Mouse (Mus musculus) naive thymus-derived CD4-positive, alpha-beta T cell, adult 2 months (primary cell): ENCODE measurements around the gene Igsf23.
"Not testable (repeated sequence)": the region's sequence is repeated elsewhere in the genome, so short reads cannot be mapped to it uniquely, and the experiment has no call there.

Experiments used
- DNase-seq: peaks from one replicate; pipeline ENCODE4 v3.0.0-alpha.2; 2011; ENCODE audit warnings: low read depth

Gene Igsf23

DNA sequence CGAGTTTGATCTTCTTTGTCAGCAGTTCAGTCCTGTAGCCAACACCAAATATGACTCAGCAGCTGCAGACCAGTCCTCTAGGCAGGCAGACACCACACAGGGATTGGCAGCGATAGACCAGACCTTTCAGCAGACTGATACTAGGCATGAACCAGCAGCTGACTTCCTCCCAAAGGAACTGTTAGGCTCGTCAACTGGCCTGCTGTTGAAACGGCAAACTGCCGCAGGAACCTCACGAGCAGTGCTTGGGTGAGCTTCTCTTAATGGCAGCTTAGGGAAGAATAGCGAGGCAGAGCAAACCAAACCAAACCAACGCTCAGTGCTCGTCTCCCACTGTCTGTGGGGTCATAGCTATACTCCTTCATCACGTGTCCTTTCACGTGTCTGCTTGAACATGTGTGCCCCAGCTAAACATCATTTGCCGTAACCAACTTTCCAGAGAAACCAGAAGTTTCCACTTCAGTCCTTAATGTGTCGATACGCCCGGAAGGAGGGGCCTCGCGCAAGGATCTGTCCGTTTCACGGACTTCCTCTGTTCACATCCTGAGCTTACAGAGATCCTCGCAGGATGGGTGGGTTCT, 15.3 kb downstream of the Igsf23 start:
- peak; percentile 78 for DNase-seq

DNA sequence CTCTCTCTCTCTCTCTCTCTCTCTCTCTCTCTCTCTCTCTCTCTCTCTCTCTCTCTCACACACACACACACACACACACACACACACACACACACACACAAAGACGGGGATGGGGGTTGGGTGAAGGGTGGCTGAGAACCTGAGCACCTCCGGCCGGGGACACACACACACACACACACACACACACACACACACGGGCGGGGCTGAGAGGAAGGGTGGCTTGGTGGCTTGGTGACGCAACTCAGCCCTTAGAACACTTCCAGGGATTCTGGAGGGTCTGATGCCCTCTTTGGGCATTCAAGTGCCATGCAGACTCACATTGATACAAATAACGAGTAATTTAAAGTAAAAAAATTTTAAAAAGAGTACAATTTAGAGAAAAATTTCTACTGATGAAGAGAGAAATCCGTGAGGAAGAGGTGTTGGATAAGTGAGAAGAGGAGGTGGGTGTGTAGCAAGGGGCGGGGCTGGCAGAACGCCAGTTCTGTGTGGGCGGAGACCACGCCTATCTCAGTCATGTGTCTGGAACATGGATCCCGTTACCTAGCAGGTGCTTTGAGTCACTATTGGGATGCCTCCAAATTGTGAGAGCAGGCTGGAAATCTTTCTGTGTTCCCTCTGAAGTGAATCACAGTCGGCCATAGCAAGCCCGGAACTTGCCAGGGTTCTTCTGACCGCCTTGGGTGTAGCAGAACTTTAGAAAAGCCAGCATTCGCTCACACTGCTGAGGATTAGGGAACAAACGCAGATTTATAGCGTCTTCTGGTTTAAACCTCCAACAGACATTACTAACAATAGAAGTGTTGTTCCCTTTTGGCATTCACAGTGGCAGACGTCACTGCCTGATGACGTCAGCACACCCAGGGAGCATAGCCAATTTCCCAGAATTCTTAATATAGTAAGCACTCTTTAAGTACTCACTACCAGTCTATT, 17.4 kb downstream of the Igsf23 start:
- peak; percentile 92 for DNase-seq

DNA sequence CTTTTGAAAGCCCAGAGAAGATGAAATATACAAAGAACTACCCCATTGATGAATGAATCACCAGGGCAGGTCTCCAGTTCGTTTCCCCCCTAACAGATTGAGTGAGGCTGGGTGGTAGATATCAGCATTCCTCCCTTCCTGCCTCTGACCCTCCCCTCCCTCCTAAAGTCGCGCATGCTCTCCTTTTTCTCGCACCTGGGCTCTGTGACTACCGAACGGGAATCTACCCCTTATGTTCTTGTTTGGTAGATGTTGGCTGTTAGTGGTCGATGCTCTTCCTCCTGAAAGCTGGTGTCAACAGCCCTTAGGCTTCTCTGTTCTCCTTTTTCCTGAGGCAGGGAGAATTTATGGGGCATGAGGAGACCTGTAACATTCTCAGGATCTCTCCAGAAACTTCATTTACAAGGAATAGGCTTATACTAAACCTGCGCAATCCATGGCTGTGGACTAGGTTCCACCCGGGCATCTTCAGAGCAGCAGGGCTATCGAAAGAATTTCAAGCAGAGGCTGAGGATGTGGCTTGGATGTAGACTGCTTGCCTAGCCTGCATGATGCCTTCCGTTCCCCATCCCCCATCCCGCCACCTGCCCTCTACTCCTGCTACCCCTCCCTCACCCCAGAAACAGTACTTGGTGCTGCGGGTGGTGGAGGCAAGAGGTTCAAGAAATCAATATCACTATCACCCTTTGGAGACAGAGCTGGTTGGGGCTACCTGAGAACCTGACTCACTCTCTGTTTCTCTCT, 18.3 kb downstream of the Igsf23 start:
- DNase-seq, result peak; percentile 92

DNA sequence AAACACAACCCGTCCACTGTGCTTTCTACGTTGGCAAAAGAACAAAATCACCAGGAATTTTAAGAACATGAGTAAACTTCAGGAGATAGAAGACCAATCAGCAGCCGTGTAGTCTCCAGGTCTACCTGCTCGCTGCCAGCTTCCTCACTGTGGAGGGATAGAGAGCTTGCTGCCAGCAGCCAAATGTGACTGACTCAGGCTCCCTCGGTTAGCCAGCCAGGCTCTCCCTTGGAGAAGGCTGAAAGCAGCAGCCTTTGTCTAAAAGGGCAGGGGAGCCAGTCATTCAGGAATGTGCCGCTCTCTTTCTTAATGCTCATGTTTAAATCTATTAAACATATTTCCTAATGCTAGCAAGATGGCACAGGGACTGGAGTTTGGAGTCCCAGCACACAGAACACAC, 20.1 kb downstream of the Igsf23 start:
- not testable (repeated sequence) for DNase-seq

DNA sequence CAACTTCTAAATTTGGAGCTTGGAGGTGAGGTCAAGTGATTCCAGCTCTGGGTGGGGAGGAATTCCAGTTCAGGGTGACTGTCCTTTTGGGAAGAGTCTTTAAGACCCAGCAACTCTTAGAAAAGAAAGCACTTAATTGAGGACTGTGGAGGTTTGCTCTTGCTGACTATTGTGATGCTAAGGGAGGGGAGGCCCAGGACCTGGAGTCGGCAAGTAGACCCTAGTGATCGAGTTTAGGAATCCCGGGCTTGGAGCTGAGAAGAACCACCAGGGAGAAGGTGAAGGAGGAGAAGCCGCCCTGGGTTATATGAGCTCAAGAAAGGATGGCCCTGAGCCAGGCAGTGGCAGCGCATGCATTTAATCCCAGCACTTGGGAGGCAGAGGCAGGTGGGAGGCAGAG, 22.1 kb downstream of the Igsf23 start:
- no peak for DNase-seq

DNA sequence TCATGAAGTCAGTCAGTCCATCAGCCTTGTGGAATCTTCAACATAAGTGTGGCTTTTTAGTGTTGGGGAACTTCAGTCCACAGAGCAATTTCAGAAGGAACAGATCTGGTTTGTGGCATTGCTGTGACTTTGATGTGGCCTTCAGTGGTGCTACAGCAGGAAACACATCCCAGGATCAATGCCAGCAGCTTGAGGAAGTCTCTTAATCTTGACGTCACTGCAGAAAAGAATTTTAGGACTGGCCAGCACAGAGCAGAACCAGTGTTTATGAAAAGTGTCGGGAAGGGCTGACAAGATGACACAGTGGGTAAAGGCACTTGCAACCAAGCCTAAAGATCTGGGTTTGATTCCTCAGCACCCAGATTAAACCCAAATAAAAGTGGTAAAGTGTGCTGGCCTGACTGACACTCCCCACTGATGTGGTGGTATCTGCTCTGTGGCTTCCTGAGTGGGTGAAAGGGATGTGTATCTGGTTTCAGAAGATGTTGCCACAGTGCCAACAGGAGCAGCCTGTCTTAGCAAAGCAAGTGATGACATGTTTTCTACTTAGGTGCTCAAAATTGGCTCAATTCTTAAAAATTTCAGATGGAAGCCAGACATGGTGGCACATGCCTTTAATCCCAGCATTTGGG, 23.6 kb downstream of the Igsf23 start:
- peak; percentile 75 for DNase-seq

DNA sequence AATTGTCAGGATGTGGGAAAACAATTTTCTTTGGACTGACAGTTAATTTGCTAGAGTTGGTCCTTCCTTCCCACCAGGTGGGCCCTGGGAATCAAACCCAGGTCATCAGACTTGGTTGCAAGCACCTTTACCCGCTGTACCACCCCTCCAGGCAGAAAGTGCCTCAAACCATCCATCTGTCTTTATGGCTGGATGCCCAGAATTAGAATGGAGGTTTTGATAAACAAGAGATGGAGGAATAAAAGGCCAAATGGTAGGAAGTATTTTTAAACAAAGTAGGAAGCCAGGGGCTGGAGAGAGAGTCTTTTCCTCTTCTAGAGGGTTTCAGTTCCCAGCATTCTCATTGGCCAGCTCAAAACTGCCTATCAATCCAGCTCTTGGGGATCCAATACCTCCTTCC, 25.2 kb downstream of the Igsf23 start:
- DNase-seq, result no peak

DNA sequence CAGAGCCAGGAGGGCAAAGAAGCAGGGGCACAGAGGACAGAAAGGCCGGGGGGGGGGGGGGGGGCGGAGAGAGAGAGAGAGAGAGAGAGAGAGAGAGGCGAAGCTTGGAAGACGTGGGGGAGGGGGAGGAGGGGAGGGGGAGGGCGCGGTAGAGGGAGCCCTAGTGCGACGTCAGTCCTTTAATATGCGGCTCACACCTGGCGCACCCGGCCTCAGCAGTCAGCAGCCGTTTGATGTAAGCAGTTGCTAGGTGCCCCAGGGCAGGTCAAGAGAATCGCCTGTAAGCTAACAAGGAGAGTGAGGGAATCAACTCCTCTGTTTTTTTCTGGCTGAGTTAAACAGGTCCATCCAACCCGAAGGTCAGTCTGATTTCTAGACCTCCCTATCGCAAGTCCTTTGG, 26.8 kb downstream of the Igsf23 start:
- DNase-seq, result peak; percentile 68

DNA sequence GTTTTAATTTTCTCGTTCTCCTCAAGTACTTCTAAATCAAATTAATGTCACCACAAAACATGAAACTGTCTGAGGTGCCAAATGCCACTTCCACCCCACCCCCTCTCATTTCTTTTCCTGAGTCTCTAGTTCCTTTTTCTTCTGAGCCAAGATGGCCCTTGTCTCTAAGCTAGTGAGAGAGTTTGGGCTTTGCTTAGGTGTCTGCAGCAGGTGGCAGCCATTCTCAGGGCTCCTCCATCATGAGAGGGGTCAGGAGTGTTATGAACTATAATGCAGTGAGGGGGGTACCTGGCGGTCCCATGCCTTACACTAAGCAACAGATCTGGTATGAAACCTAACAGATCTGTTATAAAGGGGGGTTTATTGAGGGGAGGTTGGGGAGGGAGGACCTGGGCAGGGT, 27.2 kb downstream of the Igsf23 start:
- DNase-seq, result peak; percentile 48

DNA sequence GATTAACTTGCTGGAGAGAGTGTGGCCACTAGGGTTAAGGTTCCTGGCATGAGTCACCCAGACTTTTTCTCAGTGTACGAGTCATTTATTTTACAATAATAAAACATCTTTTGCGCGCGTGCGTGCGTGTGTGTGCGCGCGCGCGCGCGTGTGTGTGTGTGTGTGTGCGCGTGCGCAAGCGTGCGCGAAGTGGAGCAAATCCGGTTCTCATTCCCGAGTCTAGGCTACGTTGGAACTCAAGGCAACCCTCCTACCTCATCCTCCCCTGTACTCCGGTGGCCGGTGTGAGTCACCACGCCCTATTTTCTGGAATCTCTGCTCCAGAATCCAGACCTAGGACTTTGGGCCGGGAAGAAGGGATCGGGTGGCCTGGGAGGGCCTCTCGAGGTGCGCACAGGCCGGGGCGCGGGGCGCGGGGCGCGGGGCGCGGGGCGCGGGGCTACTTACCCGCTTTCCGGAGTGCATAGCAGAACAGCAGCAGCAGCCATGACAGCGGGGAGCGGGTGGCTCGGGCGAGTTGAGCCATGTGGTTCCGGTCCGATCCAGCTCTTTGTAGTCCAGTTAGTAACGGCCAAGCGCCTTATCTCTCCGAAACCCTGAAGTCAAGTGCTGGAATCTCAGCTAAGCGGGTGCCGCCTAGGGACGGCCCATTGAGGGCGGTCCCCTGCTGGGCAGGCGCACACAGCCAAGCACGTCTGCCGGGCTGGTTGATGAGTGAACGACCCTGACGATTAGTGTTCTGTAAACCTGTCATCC, 29.9 kb downstream of the Igsf23 start, which contains the start of gene Pvr:
Pvr (minus strand) TSS at position 655 of the 756 bp plus-strand sequence.
- DNase-seq, result peak; percentile 82

DNA sequence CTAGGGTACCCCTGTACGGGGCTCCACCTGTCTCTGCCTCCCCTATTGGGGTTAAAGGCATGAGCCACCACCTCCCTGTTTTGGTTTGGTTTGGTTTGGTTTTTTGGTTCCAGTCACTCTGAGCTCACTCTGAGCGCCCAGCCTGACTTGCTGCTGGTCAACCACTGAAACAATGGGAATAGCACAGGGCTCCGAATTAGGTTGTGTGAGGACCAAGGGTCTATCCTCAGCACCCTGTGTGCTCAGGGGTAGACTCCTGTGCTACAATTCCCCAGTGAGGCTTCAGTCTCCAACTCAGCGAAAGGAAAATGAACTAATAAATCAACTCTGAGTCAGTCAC, 30.4 kb downstream of the Igsf23 start:
- DNase-seq, result no peak

DNA sequence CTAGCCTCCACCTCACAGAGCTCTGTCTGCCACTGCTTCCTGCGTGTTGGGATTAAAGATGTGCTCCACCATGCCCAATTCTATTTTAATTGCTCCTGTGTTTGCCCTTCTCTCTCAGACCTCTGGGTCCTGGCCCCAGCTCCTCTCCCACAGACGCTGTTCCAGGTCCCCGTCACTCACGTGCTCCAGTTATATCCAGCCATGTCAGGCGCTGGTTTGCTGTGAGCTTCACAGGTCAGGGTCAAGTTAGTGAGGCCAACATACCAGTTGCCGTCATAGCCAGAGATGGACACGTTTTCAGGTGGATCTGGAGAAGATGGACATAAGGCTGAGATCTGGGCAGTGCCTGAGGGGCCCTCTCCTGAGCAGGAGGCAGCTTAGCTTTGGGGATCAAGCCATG, 36.0 kb downstream of the Igsf23 start:
- DNase-seq, result peak; percentile 8

DNA sequence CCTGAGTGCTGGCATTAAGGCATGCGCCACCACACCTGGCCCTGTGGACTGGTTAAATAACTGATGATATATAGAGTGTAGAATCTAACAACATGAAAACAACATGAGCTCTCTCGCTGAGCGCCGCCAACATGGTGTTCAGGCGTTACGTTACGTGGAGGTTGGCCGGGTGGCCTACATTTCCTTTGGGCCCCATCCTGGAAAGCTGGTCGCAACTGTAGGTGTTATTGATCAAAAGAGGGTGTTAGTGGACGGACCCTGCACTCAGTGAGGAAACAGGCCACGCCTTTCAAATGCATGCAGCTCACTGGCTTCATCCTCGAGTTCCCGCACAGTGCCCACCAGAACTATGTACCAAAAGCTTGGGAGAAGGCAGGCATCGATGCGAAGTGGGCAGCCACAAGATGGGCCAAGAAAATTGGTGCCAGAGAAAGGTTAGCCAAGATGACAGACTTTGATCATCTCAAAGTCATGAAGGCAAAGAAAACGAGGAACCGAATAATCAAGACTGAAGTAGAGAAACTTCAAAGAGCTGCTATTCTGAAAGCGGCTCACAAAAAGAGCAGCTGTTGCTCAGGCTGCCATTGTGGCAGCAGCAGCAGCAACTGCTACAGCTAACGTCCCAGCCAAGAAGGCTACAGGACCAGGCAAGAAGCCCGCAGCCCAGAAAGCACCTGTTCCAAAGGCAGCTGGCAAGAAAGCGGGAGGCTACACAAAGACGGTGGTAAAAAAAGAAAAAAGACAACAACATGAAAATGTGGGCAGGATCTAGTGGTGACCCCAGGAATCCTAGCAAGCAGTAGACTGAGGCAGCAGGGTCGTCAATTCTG, 38.6 kb downstream of the Igsf23 start:
- no peak for DNase-seq

DNA sequence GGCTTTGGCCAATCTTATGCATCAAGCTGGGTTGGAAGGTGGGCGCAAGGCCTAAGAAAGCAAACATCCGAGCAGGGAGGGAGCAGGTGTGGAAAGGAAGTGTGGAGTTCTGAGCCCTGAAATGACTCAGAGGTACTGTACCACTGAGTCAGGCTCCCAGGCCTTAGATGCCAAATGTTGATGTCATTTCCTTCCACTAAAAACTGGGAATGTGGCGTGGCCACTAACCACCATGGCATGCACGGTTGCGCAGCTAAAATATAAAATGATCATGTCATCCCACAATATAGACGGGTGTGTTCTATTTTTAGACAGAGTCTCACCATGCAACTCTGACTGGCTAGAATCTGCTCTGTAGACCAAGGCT, 39.3 kb downstream of the Igsf23 start:
- DNase-seq, result no peak

DNA sequence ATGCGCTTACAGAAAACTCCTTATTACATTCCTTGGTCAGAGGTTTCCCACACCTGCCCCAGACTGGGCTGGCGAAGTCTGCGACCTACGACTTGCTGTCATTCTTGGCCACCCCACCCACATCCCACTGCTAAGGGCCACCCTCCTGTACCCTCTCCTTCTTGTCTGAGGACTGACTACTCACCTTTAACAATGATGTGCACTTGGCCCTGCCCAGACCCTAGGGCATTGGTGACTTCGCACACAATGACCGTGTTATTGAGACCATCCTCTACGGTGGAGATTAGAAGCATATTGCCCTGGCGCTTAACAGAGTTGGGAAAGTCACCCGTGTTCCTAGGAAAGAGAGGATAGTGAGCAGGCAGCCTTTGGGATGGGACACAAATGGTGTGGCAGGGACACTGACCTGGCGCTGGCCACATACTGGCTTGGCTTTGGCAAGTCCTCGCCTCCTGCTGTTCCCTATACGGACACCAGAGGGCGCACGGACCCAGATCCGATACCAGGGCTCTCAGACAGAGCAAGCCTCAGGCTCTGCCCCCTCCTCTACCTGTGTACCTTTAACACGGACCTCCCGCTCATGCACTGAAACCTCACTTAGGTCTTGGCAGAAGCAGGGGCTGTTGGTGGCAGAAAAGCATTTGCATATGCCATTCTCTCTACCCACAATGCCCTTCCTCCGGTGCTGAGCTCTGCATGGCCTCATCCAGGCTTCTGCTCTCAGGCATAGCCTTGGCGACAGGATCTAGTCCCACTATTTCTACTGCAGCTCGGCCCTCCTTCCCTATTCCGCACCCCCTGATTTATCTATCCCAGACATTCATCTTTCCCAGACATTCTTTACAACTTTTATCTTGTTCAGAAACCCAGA, 39.9 kb downstream of the Igsf23 start:
- peak; percentile 90 for DNase-seq

DNA sequence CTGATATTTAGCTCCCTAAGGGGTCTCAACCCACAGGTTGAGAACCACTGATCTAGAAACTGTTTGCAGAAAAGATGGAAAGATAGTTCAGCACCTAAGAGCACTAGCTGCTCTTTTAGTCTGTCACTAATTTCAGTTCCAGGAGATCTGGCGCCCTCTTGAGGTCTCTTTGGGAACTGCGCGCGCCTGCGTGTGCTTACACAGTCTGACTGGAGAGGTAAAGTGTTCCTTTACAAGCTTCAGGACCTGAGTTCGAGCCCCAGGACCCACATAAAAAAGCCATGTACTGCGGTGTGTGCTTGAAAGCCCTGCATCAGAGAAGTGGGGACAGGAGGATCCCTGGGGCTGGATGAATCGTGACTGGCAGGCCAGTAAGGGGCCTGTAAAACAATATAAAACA, 60.7 kb downstream of the Igsf23 start:
- peak; percentile 78 for DNase-seq

DNA sequence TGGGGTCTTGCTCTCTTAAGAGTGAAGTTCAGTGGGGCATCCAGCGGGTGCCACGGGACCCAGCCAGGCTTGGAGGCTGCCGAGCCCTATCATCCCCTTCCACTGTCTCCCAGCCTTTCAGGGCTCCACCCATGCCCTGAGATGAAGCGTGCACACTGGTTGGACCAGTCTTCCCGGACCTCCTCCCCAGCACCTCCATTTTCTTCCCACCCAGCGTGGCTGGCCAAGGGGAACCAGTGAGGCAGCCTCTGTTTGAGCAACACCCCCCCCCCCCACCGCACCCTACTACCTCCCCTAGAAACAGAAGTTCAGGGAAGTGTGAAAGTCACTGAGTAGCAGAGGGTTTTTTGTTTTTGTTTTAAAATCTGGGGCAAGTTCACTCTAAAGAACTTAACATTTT, 62.7 kb downstream of the Igsf23 start, which contains the start of gene Ceacam19:
Ceacam19 (minus strand) TSS at position 117 of the 400 bp plus-strand sequence.
- DNase-seq, result no peak
